Mouse (Mus musculus) stomach, postnatal 0 days (tissue): ENCODE results near the gene Plin1. TPM values are rescaled to one million over a fixed set of nuclear protein-coding genes. Genes with fewer than 3 reads are reported as not detected.

Experiments used
- ATAC-seq: fragments of 200-750 bp; cut with Nextera tagmentation; 2 replicates; pipeline ENCODE4 v1.8.0; 2017; ENCODE audit not compliant: low FRiP score, low TSS enrichment
- DNase-seq: peaks from one replicate; pipeline ENCODE4 v3.0.0-alpha.2; 2016; ENCODE audit warnings: low spot score
- H3K27ac ChIP-seq: fragments of 300-500 bp; sonication (generic); replicated peaks from 2 replicates; pipeline ENCODE4 v1.5.1; 2014; ENCODE audit warnings: mild to moderate bottlenecking, control low read depth
- H3K27me3 ChIP-seq: fragments of 300-500 bp; sonication (generic); 2 replicates; pipeline ENCODE4 v1.6.1; 2014; ENCODE audit warnings: low read length; ENCODE audit not compliant: control insufficient read depth, insufficient read depth
- H3K36me3 ChIP-seq: fragments of 300-500 bp; sonication (generic); 2 replicates; pipeline ENCODE4 v1.6.1; 2014; ENCODE audit warnings: low read length, mixed read lengths; ENCODE audit not compliant: control insufficient read depth, insufficient read depth
- H3K4me1 ChIP-seq: fragments of 300-500 bp; sonication (generic); replicated peaks from 2 replicates; pipeline ENCODE4 v1.6.1; 2014; ENCODE audit warnings: antibody characterized with exemption; ENCODE audit not compliant: control insufficient read depth, insufficient read depth
- H3K4me2 ChIP-seq: fragments of 300-500 bp; sonication (generic); replicated peaks from 2 replicates; pipeline ENCODE4 v1.6.1; 2014; ENCODE audit warnings: low read depth, mild to moderate bottlenecking, control low read depth, moderate library complexity
- H3K4me3 ChIP-seq: fragments of 300-500 bp; sonication (generic); 2 replicates; pipeline ENCODE4 v1.5.1; 2014; ENCODE audit warnings: low read depth, low read length, control low read depth
- H3K9ac ChIP-seq: fragments of 300-500 bp; sonication (generic); 2 replicates; pipeline ENCODE4 v1.6.1; 2014; ENCODE audit warnings: mild to moderate bottlenecking, low read length, control low read depth, mixed read lengths
- H3K9me3 ChIP-seq: fragments of 300-500 bp; sonication (generic); 2 replicates; pipeline ENCODE4 v1.6.1; 2016; ENCODE audit warnings: low read length; ENCODE audit not compliant: control insufficient read depth
- CTCF ChIP-seq: IDR thresholded peaks from 2 replicates; pipeline ENCODE4 v1.5.1; 2016; ENCODE audit warnings: antibody characterized with exemption, low read depth, mild to moderate bottlenecking, moderate library complexity
- EP300 ChIP-seq: optimal IDR thresholded peaks from 2 replicates; pipeline ENCODE3; 2016; ENCODE audit warnings: antibody characterized with exemption
- WGBS: fragments of 180-500 bp; shearing (Covaris S2); extraction: QIAGEN DNeasy Blood & Tissue Kit; methylation state at CpG from one replicate; pipeline ENCODE4 v1.1.7; 2014; 5-methylcytosine and 5-hydroxymethylcytosine counted together
- polyA plus RNA-seq: library from polyadenylated mRNA; unstranded; fragments of >200 nt; fragmentation: Nextera tagmentation; extraction: Ambion mirVana; gene quantifications from 2 replicates; pipeline ENCODE4 v1.2.1, GENCODE M21; 2015

Gene Plin1
- polyA plus RNA-seq, 1 experiment from 2014 or later, result not detected

DNA sequence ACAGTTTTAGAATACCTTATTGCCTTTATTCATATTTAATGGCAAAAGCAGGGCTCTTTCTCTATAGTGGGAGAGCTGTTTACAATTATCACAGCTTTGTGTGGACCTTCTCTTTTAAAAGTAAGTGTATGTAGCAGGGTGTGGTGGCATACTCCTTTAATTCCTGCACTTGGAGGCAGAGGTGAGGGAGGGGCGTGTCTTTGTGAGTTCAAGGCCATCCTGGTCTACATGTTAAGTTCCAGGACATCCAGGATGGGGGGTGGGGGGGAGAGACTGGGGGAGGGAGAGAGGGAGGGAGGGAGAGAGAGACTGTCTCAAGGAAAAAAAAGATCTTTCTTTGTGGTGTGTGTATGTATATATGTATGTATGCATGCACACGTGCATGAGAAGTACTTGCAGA is 52.5 kb downstream of the Plin1 start:
- H3K9ac ChIP-seq, result no peak overlapping the region
- H3K27ac ChIP-seq, result no peak overlapping the region
- no peaks in the 10 kb centered on the region for H3K4me1 ChIP-seq
- ATAC-seq, result no peak
- WGBS, result 87% methylated on average over 2 of the region's 2 CpGs
- H3K4me2 ChIP-seq, result no peak overlapping the region
- TF ChIP-seq CTCF, result no peak
- no peak for TF ChIP-seq EP300
- no peaks in the 10 kb centered on the region for H3K9me3 ChIP-seq
- H3K27me3 ChIP-seq, result no peaks in the 10 kb centered on the region
- DNase-seq, result no peak
- no peak overlapping the region for H3K4me3 ChIP-seq
- peaks cover 8% of the 10 kb centered on the region for H3K36me3 ChIP-seq

GRCm38 (mm10) chr7:79679186-79679585 is 53.5 kb downstream of the Plin1 start:
- H3K27ac ChIP-seq, result no peak overlapping the region

GRCm38 (mm10) chr7:79670900-79671604 is 61.7 kb downstream of the Plin1 start:
- H3K4me1 ChIP-seq, result no peaks in the 10 kb centered on the region
- no peak overlapping the region for H3K27ac ChIP-seq
- TF ChIP-seq CTCF (no peak), EP300 (no peak)
- ATAC-seq (no peak), DNase-seq (no peak)
- H3K9ac ChIP-seq, result no peak overlapping the region
- H3K4me2 ChIP-seq, result no peak overlapping the region
- WGBS, result 89% methylated on average over 4 of the region's 4 CpGs
- H3K27me3 ChIP-seq, result no peaks in the 10 kb centered on the region
- no peak overlapping the region for H3K4me3 ChIP-seq
- no peaks in the 10 kb centered on the region for H3K9me3 ChIP-seq
- H3K36me3 ChIP-seq, result peaks cover 4% of the 10 kb centered on the region; the same call in 1 of the 2 replicates

More at GRCm38 (mm10) chr7:79679186-79679585, 53.5 kb downstream of the Plin1 start:
- DNase-seq, result no peak
- H3K4me2 ChIP-seq, result no peak overlapping the region
- TF ChIP-seq CTCF (peak; percentile 60), EP300 (no peak)
- H3K4me3 ChIP-seq, result no peak overlapping the region
- H3K36me3 ChIP-seq, result peaks cover 8% of the 10 kb centered on the region
- no peaks in the 10 kb centered on the region for H3K4me1 ChIP-seq
- ATAC-seq, result no peak
- H3K9me3 ChIP-seq, result no peaks in the 10 kb centered on the region
- no peaks in the 10 kb centered on the region for H3K27me3 ChIP-seq
- no peak overlapping the region for H3K9ac ChIP-seq

Other genes with a start within 250 kb of the Plin1 start
- gene Rhcg, start 115.2 kb downstream of the Plin1 start, polyA plus RNA-seq, result 0.08 TPM in 1 of 2 replicates, not detected in the other
- 1.4 and 1.6 TPM in 2 replicates for gene Ticrr, start 72.7 kb downstream of the Plin1 start, polyA plus RNA-seq
- 1.1 and 1.2 TPM in 2 replicates for gene Kif7, start 17.2 kb downstream of the Plin1 start, polyA plus RNA-seq
- 10.3 and 11.5 TPM in 2 replicates for gene Pex11a, start 10.2 kb upstream of the Plin1 start, polyA plus RNA-seq
- gene Wdr93, start 10.3 kb upstream of the Plin1 start, polyA plus RNA-seq, result 0.04 TPM in 1 of 2 replicates, not detected in the other
- not detected in 2 replicates for gene Mesp1, start 60.9 kb upstream of the Plin1 start, polyA plus RNA-seq
- gene Mesp2, start 77.8 kb upstream of the Plin1 start, polyA plus RNA-seq, result 1.5 and 2.5 TPM in 2 replicates
- gene Anpep, start 128.2 kb upstream of the Plin1 start, polyA plus RNA-seq, result 31.4 and 36.8 TPM in 2 replicates
- gene Ap3s2, start 187.7 kb upstream of the Plin1 start, polyA plus RNA-seq, result 17.7 and 17.8 TPM in 2 replicates
- gene Arpin, start 202.5 kb upstream of the Plin1 start, polyA plus RNA-seq, result 34.3 and 34.9 TPM in 2 replicates